Mouse (Mus musculus) embryonic facial prominence, embryonic 13.5 days (tissue): ENCODE data around the gene Igf2. TPM values are rescaled to one million over a fixed set of nuclear protein-coding genes. Genes with fewer than 3 reads are reported as not detected.

Experiments
- ATAC-seq: fragments of 200-750 bp; cut with Nextera tagmentation; 2 replicates; pipeline ENCODE4 v1.8.0; 2017; ENCODE audit warnings: low read depth; ENCODE audit not compliant: insufficient number of reproducible peaks, insufficient read depth, low FRiP score, low TSS enrichment
- H3K27ac ChIP-seq: fragments of 300-500 bp; sonication (generic); 2 replicates; pipeline ENCODE4 v1.5.1; 2015; ENCODE audit warnings: moderate library complexity, mild to moderate bottlenecking, inconsistent platforms
- H3K27me3 ChIP-seq: fragments of 300-500 bp; sonication (generic); 2 replicates; pipeline ENCODE4 v1.6.1; 2015; ENCODE audit warnings: mild to moderate bottlenecking, inconsistent platforms
- H3K36me3 ChIP-seq: fragments of 300-500 bp; sonication (generic); 2 replicates; pipeline ENCODE4 v1.6.1; 2015; ENCODE audit warnings: mild to moderate bottlenecking, inconsistent platforms
- H3K4me1 ChIP-seq: fragments of 300-500 bp; sonication (generic); 2 replicates; pipeline ENCODE4 v1.6.1; 2015; ENCODE audit warnings: inconsistent platforms
- H3K4me2 ChIP-seq: fragments of 300-500 bp; sonication (generic); 2 replicates; pipeline ENCODE4 v1.6.1; 2015; ENCODE audit warnings: moderate library complexity, mild to moderate bottlenecking, inconsistent platforms
- H3K4me3 ChIP-seq: fragments of 300-500 bp; sonication (generic); 2 replicates; pipeline ENCODE4 v1.5.1; 2015; ENCODE audit warnings: mild to moderate bottlenecking, inconsistent platforms
- H3K9ac ChIP-seq: fragments of 300-500 bp; sonication (generic); 2 replicates; pipeline ENCODE4 v1.6.1; 2015; ENCODE audit warnings: mild to moderate bottlenecking, inconsistent platforms
- H3K9me3 ChIP-seq: fragments of 300-500 bp; sonication (generic); 2 replicates; pipeline ENCODE4 v1.6.1; 2016; ENCODE audit warnings: inconsistent platforms
- WGBS: fragments of 180-500 bp; shearing (Covaris S2); methylation state at CpG from one replicate; pipeline ENCODE4 v1.1.7; 2015; ENCODE audit warnings: mixed read lengths; 5-methylcytosine and 5-hydroxymethylcytosine counted together
- polyA plus RNA-seq: library from polyadenylated mRNA; unstranded; fragments of >200 nt; fragmentation: Nextera tagmentation; extraction: Ambion mirVana; gene quantifications from 2 replicates; pipeline ENCODE4 v1.2.1, GENCODE M21; 2015

Gene Igf2
- polyA plus RNA-seq, 1 experiment from 2014 or later = 679 TPM

DNA sequence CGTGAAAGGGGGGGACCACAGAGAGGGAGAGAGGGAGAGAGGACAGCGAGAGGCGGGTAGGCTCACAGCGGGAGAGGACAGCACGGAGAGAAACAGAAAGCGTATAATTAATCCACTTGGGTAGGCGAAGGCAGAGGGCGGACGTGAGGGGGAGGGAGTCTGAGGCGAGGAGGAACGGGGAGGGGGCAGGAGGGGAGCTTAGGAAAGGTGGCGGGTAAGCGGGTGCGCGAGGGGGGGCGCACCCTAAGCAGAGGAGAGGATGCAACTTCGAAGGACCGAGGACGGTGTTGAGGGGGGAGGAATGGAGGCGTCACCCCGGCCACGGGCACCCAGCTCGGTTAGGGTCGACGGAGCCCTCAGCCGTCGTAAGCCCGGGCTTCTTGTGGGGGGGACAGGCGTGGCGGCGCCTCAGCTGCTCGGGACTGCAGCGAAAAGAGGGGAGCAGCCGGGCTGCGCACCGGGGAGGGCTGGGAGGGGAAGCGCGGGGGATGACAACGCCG, 7.9 kb downstream of the Igf2 start:
- H3K9ac ChIP-seq = peak overlapping the region; percentile 93
- H3K9me3 ChIP-seq = no peaks in the 10 kb centered on the region
- peaks cover 48% of the 10 kb centered on the region for H3K4me1 ChIP-seq
- under 1% methylated on average over 39 of the region's 40 CpGs for WGBS
- H3K4me3 ChIP-seq = peak overlapping the region; percentile 65
- H3K27me3 ChIP-seq = peaks cover 100% of the 10 kb centered on the region
- peak; percentile 20; the same call in 1 of the 2 replicates for ATAC-seq
- H3K27ac ChIP-seq = peak overlapping the region; percentile 96
- peak overlapping the region; percentile 69 for H3K4me2 ChIP-seq
- H3K36me3 ChIP-seq = peaks cover 20% of the 10 kb centered on the region

DNA sequence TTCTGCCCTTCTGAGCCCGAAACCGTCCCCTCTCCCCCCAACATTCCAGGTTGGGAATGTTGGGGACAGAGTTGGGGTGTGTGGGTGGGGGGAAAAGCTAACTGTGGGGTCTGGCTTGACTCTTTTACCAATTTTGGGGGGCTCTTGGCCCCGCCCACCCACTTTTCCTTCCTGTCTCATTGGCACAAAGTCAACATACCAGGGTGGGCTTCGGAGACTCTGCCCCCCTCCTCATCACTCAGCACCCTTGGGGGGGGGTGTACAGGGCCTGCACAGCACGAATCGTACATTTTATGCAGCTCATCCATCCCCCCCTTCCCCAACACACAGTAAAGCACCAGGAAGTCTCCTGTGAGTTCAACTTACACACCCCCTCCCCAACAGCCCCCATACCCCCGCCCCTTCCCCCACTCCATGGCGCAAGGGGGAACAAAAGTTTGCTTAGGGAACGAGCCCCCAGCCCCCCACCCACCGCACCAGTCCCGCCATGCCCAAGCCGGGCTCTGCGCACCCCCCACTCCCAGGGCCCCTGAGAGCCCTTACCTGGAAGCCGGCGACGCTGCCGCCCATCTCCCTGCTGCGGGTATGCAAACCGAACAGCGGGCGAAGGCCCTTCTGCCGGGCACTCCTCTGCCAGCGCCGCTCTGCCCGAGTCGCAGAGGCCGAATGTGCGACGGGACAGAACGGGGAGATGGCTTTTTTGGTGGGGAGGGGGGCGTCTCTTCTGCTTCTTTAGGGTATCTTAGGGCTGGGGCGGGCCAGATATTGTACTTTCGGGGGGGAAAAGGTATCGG, 8.6 kb downstream of the Igf2 start:
- ATAC-seq = no peak
- WGBS = 1% methylated on average over 34 of the region's 34 CpGs

DNA sequence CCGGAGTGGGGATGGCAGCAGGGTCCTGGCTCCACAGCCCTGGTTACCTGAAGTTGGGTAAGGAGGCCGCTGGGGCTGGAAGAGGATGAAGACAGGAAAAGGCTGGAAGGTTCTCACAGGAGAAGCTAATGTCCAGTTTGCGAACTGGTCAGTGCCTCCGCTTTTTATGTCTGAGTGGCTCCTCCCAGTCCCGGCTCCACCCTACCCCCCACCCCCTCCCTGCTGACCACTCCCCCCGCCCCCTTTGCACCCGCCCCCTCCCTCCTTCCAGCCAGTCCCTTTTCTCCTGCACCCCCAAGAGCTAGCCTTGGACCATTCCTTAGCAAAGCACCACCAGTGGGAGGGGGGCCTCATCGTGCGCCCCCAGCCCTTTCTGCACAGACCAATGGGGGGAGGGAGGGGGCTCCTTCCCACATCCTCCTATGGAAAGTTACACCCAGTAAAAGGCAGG, 9.2 kb downstream of the Igf2 start:
- H3K27ac ChIP-seq = peak overlapping the region; percentile 96
- peak overlapping the region; percentile 69 for H3K4me2 ChIP-seq
- no peak for ATAC-seq
- peaks cover 94% of the 10 kb centered on the region for H3K27me3 ChIP-seq
- H3K36me3 ChIP-seq = peaks cover 28% of the 10 kb centered on the region
- H3K4me1 ChIP-seq = peaks cover 49% of the 10 kb centered on the region
- 10% methylated on average over 8 of the region's 9 CpGs for WGBS
- no peaks in the 10 kb centered on the region for H3K9me3 ChIP-seq
- peak overlapping the region; percentile 65 for H3K4me3 ChIP-seq
- H3K9ac ChIP-seq = peak overlapping the region; percentile 93

More for the DNA sequence above, 8.6 kb downstream of the Igf2 start:
- Histone ChIP-seq H3K9ac (peak overlapping the region; percentile 93), H3K4me1 (peaks cover 49% of the 10 kb centered on the region), H3K4me2 (peak overlapping the region; percentile 69), H3K27me3 (peaks cover 98% of the 10 kb centered on the region), H3K4me3 (peak overlapping the region; percentile 65), H3K36me3 (peaks cover 25% of the 10 kb centered on the region), H3K9me3 (no peaks in the 10 kb centered on the region), H3K27ac (peak overlapping the region; percentile 96)

DNA sequence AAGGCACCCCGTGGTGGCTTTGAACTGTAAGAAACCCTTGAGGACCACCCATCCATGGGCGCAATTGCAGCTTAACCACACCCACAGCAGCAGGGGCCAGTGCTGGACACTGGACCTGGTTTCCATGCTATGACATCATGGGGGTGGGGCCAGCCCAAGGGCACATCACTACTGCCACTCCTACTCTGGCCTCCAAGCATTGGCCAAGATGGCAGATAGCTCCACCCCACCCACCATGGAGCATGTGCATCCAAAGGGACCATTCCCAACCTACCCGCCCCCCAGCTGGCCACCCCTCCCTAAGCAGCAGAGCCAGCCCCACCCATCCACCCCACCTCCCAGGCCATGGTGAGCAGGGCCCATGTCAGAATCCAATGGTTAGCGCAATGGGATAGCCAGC, 10.6 kb downstream of the Igf2 start:
- no peaks in the 10 kb centered on the region for H3K9me3 ChIP-seq
- H3K27ac ChIP-seq = peak overlapping the region; percentile 72; the same call in 1 of the 2 replicates
- peaks cover 48% of the 10 kb centered on the region for H3K4me1 ChIP-seq
- peak overlapping the region; percentile 65 for H3K4me3 ChIP-seq
- peaks cover 86% of the 10 kb centered on the region for H3K27me3 ChIP-seq
- peaks cover 38% of the 10 kb centered on the region for H3K36me3 ChIP-seq
- WGBS = 41% methylated on average over 4 of the region's 4 CpGs
- peak overlapping the region; percentile 69 for H3K4me2 ChIP-seq
- H3K9ac ChIP-seq = peak overlapping the region; percentile 93
- ATAC-seq = no peak

DNA sequence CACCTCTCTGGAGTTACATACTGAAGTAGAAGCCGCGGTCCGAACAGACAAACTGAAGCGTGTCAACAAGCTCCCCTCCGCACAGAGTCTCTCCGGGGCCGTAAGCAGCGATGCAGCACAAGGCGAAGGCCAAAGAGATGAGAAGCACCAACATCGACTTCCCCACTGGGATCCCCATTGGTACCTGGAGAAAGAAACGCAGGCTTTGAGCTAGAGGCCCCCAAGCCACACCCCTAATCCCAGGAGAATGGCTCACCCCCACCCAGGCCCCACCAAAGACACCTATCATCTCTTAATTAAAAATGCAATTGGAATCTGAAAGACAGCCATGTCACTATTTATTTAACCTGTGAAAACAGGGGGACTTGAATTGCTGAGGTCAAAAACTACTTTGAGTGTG, 11.0 kb downstream of the Igf2 start:
- ATAC-seq = no peak
- peak overlapping the region; percentile 93 for H3K9ac ChIP-seq
- no peak overlapping the region; the same call in 1 of the 2 replicates for H3K27ac ChIP-seq
- WGBS = 17% methylated on average over 11 of the region's 11 CpGs
- H3K4me3 ChIP-seq = peak overlapping the region; percentile 65
- peaks cover 44% of the 10 kb centered on the region for H3K4me1 ChIP-seq
- peak overlapping the region; percentile 69 for H3K4me2 ChIP-seq
- H3K27me3 ChIP-seq = peaks cover 81% of the 10 kb centered on the region
- no peaks in the 10 kb centered on the region for H3K9me3 ChIP-seq
- H3K36me3 ChIP-seq = peaks cover 42% of the 10 kb centered on the region

DNA sequence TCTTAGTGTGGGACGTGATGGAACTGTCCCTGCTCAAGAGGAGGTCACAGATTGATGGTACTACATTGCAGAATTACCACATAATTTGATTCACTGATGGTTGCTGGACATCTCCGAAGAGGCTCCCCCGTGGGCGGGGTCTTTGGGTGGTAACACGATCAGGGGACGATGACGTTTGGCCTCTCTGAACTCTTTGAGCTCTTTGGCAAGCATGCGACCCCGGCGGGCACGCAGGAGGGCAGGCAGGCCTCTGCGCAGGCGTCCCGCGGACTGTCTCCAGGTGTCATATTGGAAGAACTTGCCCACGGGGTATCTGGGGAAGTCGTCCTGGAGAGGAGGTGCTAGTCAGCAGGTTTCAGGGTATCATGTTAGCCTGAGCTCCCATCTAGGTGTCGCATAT, 12.9 kb downstream of the Igf2 start:
- ATAC-seq = no peak
- H3K4me2 ChIP-seq = 0 out of 2 replicates have a peak overlapping the region, but pooled peaks have one; percentile 7
- H3K9ac ChIP-seq = 0 out of 2 replicates have a peak overlapping the region, but pooled peaks have one; percentile 36
- H3K36me3 ChIP-seq = peaks cover 42% of the 10 kb centered on the region
- peaks cover 37% of the 10 kb centered on the region for H3K4me1 ChIP-seq
- H3K9me3 ChIP-seq = no peaks in the 10 kb centered on the region
- peaks cover 62% of the 10 kb centered on the region for H3K27me3 ChIP-seq
- H3K27ac ChIP-seq = peak overlapping the region; percentile 8; the same call in 1 of the 2 replicates
- H3K4me3 ChIP-seq = 0 out of 2 replicates have a peak overlapping the region, but pooled peaks have one; percentile 3
- WGBS = 14% methylated on average over 18 of the region's 18 CpGs

DNA sequence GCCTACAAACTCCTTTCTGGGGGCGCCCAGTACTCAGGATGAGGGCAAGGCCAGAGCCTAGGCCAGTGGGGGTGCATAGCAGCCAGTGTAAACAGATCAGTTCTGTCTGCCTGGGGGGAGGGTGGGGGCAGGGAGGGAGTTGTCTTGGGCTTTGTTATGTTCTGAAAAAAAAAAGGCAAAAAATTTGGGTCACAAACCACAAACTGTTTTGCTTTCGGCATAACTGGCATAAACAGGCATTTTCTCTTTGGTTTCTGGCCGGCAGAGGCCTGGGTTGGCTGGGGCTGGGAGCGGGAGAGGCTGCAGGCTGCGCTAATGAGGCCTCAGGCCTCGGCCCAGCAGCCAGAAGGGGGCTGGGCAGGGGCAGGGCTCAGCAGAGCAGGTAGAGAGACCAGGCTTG, 19.9 kb downstream of the Igf2 start:
- WGBS = 24% methylated on average over 6 of the region's 6 CpGs
- H3K27ac ChIP-seq = peak overlapping the region; percentile 80
- H3K36me3 ChIP-seq = peaks cover 11% of the 10 kb centered on the region; the same call in 1 of the 2 replicates
- H3K27me3 ChIP-seq = peaks cover 3% of the 10 kb centered on the region; the same call in 1 of the 2 replicates
- H3K4me1 ChIP-seq = peaks cover 26% of the 10 kb centered on the region
- no peak overlapping the region for H3K4me2 ChIP-seq
- ATAC-seq = 0 out of 2 replicates have a peak, but pooled peaks have one; percentile 18
- H3K4me3 ChIP-seq = no peak overlapping the region
- H3K9ac ChIP-seq = no peak overlapping the region
- no peaks in the 10 kb centered on the region for H3K9me3 ChIP-seq

DNA sequence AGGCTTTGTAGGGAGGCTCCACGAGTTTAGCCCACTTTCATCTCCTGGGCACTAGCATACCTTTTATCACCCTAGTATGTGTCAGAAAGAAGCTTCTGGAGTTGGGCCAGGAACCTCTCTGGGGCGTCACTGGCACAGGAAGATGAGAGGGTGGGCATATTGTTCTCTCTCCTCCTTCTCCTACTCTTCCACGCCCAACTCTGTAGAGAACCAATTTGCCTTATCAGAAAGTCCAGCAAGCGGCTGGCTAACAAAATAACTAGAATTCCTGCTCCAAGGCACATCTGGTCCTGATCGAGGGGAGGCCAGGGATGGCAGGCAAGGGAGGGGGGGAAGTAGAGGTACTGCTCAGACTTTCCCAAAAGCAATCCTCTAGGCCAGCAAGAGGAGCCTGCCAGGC, 21.6 kb downstream of the Igf2 start:
- Histone ChIP-seq H3K4me2 (no peak overlapping the region), H3K9ac (no peak overlapping the region), H3K9me3 (no peaks in the 10 kb centered on the region), H3K36me3 (no peaks in the 10 kb centered on the region), H3K4me3 (no peak overlapping the region), H3K27ac (peak overlapping the region; percentile 80), H3K4me1 (peaks cover 26% of the 10 kb centered on the region), H3K27me3 (no peaks in the 10 kb centered on the region)
- 18% methylated on average over 5 of the region's 5 CpGs for WGBS
- no peak for ATAC-seq

DNA sequence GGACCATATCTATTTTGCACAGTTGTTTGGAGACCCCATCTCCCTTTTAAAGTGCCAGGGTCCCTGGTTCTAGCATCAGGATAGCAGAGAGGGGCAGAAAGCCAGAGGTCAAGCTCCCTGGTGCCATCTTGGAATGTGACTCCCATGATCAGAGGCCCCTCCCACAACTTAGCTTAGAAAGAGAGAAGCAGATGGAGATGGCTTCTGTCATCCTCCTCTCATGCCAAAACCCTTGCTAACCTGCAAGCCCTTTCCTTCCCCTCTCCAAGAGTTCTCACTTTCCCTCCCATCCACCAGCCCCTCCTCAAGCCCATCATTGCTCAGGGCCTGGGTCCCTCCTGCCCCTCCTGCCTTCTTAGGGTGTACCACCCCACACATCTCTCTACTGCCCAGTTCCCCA, 30.4 kb downstream of the Igf2 start:
- Histone ChIP-seq H3K9me3 (no peaks in the 10 kb centered on the region), H3K9ac (no peak overlapping the region), H3K36me3 (no peaks in the 10 kb centered on the region), H3K27me3 (no peaks in the 10 kb centered on the region), H3K4me3 (no peak overlapping the region), H3K4me1 (peaks cover 15% of the 10 kb centered on the region), H3K27ac (no peak overlapping the region), H3K4me2 (no peak overlapping the region)
- ATAC-seq = no peak

DNA sequence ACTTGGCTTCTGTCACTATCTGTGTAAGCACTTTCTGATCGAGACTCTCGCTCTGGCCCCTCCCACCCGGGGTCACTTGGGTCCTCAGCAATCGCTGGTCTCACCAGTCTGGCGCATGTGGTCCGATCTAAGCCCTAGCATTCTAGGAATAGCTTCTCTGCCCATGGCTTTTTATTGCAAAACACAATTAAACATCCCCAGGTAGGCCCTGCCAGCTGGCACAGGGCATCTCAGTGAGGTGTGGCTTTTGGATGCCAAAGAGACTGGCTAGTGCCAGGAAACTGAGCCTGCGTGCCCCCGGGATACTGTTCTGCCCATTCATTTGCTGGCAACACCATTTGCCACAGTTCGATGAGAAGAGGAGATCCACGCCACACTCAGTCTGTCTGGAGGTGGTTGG, 35.9 kb downstream of the Igf2 start:
- WGBS = 86% methylated on average over 10 of the region's 10 CpGs
- no peak overlapping the region for H3K4me3 ChIP-seq
- H3K4me2 ChIP-seq = no peak overlapping the region
- H3K4me1 ChIP-seq = peaks cover 11% of the 10 kb centered on the region
- no peak for ATAC-seq
- no peaks in the 10 kb centered on the region for H3K9me3 ChIP-seq
- no peak overlapping the region for H3K9ac ChIP-seq
- no peaks in the 10 kb centered on the region for H3K27me3 ChIP-seq
- no peak overlapping the region for H3K27ac ChIP-seq
- no peaks in the 10 kb centered on the region for H3K36me3 ChIP-seq

DNA sequence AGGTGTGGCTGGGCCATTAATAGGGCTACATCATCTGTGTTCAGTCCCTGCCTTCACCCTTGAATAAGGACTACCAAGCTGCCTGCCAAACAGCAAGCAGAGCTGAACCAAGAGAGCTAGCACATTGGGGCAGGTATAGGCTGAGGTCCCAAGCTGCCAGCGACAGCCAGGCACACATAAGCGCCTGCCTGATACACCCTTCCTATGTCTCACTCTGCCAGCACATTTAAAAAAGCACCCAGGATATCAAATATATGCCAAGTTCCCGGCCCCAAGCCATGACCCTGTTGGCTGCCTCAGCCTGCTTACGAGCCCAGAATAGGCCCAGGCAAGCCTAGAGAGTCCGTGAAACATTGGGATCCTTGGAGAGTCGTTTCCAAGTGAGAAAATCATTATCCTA, 36.8 kb downstream of the Igf2 start:
- H3K4me3 ChIP-seq = no peak overlapping the region
- no peak overlapping the region for H3K4me2 ChIP-seq
- H3K9ac ChIP-seq = no peak overlapping the region
- H3K27me3 ChIP-seq = no peaks in the 10 kb centered on the region
- peaks cover 11% of the 10 kb centered on the region for H3K4me1 ChIP-seq
- WGBS = 76% methylated on average over 6 of the region's 6 CpGs
- H3K27ac ChIP-seq = no peak overlapping the region
- H3K36me3 ChIP-seq = no peaks in the 10 kb centered on the region
- no peaks in the 10 kb centered on the region for H3K9me3 ChIP-seq
- ATAC-seq = no peak

DNA sequence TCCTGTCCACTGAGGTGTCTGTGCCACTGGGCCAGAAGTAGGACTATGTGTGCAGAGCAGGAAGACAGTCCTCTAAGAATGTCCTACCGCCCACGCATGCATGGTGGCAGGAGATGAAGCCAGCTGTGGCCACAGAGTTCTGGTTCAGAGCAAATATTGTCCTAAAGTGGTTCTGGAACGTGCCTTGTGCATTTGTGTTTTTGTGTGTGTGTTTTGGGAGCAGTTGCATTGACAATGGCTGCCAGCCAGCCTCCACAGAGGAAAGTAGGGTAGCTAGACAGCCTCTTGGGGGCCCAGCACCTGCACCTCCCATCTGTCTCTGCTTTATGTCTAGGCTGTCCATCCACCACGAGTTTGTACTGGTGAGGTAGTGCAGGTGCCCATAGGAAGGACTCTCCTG, 44.4 kb downstream of the Igf2 start:
- Histone ChIP-seq H3K4me3 (no peak overlapping the region), H3K27ac (no peak overlapping the region), H3K9me3 (no peaks in the 10 kb centered on the region), H3K4me2 (no peak overlapping the region), H3K27me3 (no peaks in the 10 kb centered on the region), H3K9ac (no peak overlapping the region), H3K4me1 (peaks cover 12% of the 10 kb centered on the region), H3K36me3 (peaks cover 4% of the 10 kb centered on the region; the same call in 1 of the 2 replicates)
- 83% methylated on average over 4 of the region's 4 CpGs for WGBS
- ATAC-seq = no peak
